Mouse (Mus musculus) v-Abl transformed pro-B cells (cell line): ENCODE results near the gene Fkbp14.

Source experiments
- in situ Hi-C, 2 experiments: fragments of 400-800 bp; cut with MboI; formaldehyde crosslinking; loops; one replicate each; pipeline ENCODE4 v1.15.1; 2025; ENCODE audit not compliant: unreplicated experiment in 2 of 2

Fkbp14 gene

DNA sequence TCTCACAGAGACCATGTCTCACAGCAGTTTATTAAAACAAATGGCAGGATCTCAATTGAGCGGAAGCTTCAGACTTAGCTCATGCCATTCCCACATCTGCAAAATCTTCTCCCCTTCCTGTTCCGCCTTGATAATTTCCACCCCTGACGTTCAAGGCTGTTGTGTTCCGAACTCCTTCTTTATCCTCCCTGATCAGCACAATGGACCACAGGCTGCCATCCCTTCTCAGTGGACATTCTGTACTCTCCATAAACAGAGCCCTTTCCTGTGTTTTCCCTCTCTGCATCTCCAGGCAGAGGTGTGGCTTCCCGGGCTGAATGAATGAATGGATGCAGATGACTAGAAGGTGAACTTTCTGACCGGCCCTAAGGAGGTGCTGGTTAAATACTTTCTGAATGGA is 5.3 kb downstream of the Fkbp14 start:
- in situ Hi-C loops, result loop anchor here (5.0 to 10.0 kb wide), 2 partner anchors 213 to 216 kb away; no protein-coding TSS in a partner anchor

DNA sequence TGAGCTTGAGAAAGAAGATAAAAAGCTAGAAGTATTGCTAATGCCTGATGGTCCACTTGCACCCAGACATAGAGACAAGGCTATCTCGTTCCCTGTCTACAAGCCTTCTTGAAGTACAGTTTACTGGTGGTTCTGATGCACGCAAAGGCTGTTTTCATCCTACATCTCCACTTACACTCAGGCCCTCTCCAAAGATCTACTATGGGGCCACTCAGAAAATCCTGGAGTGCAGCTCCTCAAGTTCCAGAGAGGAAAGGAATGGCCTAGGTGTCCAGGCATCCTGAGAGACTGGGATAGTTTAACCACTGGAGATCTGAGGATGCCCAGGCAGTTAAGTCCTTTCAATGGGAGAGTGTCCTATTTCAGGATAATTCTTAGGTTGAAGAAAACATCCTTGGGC is 6.4 kb downstream of the Fkbp14 start:
- in situ Hi-C loops, result loop anchor here (5.0 to 10.0 kb wide), 2 partner anchors 214 to 217 kb away; no protein-coding TSS in a partner anchor

DNA sequence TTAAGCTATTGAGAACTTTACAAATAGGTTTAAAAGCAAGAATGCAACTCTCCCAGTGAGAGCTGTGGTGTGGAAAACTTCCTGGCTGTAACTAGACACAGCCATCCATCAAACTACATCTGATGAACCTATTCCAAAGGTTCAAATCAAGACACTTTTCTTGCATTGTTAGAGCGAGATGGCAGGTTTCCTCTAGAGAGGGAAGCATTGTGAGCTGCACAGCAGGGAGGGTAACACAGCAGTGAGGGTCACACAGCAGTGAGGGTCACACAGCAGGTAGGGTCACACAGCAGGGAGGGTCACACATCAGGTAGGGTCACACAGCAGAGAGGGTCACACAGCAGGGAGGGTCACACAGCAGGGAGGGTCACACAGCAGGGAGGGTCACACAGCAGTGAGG is 8.9 kb downstream of the Fkbp14 start:
- in situ Hi-C loops, result loop anchor here (5.0 to 10.0 kb wide), 4 partner anchors 327 to 579 kb away; partner anchors contain the start of gene Ggct (in 2 of the 2)

DNA sequence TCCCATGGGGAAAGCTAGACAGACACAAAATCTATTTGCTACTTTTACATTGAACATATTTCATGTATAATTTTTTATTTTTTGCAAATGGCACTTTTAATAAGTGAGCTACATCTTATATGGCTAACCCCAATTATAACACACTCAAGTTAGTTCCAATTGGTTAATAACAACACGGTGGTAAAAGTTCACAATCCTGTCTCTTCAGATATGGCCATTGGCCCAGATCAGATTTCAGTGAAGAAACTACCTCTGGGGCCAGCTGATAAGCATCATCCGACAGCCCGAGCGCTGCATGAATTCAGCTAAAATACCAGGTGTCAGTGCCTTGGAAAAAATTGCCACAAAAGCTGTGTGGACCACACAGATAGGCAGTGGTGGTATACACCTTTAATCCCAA is 9.4 kb downstream of the Fkbp14 start:
- in situ Hi-C loops, result loop anchor here (5.0 to 10.0 kb wide), 4 partner anchors 327 to 580 kb away; partner anchors contain the start of gene Ggct (in 2 of the 2)

DNA sequence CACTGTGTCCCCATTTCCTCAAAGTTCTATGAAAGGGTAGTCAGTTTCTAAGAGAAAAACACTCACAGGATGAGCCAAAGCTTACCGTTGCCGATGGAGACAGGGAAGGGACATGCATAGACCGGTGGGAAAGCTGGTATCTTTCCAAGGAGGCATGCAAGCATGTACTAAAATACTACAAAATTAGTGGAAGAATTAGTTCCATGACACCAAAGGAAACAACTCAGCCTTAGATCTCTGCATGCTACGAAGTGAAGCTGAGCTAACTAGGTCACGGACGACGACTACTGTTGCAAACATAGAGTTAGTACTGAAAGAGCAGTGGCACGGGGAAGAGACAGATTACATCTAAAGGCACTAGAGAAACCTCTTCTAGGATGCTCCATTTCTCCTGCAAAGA is 10.2 kb downstream of the Fkbp14 start:
- in situ Hi-C loops, result loop anchor here (5.0 to 10.0 kb wide), 4 partner anchors 328 to 580 kb away; partner anchors contain the start of gene Ggct (in 2 of the 2)

DNA sequence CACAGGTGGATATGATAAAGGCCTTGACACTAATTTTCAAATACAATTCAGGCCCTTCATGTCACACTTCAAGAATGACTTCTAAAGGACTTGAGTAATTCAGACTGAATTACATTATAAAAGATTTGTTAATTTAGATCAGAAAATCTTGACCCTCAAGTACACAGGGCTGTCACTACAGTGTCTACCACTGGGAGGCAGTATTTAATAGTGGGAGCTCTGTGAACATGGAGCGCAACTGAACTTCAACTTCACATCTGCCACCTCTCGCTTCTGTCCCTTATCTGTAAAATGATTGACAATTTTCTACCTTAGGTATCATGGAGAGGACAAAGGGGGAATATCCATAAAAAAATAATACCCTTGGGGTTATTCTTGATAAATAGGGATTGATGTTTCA is 10.9 kb downstream of the Fkbp14 start:
- in situ Hi-C loops, result loop anchor here (5.0 to 10.0 kb wide), 4 partner anchors 329 to 581 kb away; partner anchors contain the start of gene Ggct (in 2 of the 2)

DNA sequence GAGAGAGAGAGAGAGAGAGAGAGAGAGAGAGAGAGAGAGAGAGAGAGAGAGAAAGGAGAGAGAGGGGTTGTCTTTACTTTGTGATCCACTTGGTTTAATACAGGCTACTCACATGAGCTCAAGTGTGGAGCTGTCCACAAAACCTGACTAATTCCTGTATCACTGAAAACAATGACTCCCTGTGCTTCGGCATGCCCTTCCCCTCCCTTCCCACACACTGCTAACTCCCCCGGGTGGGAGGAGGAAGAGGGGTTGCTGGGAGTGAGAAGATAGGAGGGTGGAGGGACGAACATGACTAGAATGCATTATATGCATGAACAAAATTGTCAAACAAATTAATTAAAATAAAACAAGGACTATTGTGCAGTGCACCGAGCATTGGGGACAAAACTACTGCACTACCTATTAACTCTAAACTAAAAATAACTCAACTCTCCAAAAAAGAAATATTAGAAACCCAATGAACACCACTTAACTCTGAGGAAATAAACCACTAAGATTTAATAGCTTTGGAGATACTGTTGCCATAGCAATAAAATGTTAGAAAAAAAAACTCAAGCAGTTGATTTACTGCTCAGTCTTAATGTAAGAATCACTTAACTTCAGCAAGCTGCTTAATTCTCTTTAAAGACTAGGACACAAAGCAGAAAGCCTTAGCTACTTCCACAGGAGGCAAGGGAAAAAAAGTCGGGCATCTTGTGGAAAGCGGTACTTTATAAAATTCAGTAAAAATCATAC is 23.7 kb downstream of the Fkbp14 start:
- in situ Hi-C loops, result no loop called here

DNA sequence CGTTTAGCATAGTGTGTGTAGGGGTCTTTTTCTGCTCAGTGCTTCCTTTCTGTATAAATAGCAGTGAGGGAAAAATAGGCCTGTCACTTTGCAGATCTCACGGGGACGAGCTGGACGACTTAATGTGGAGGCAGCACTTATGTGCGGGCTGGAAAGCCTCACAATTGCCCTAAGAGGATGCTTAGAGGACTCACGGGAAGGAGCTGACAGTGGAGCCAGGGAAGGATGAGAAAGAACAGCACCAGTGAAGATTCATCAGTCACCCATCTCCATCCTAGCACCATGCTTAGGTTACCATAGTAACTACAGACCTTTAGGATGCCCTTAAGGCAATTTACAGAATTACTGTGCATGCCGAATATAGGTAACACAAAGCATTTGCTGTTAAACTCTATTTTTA is 27.3 kb downstream of the Fkbp14 start:
- in situ Hi-C loops, result no loop called here

DNA sequence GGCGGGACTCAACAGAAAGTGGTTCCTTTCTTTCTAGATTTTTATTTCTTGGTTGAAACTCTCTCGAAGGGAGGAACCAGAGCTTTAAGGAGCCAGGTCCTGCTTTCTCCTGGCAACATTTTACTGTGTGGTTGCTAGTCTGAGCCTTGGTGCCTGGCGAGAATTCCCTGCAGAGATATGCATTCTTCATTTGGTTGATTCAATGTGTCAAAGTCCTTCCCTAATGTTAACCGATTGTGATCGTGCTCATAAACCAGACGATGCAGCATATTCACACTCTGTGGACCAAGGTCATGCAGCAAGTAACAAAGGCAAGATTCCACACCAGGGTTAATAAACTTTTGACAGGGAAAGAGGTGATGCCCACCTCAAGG is 30.6 kb downstream of the Fkbp14 start:
- in situ Hi-C loops, result no loop called here

DNA sequence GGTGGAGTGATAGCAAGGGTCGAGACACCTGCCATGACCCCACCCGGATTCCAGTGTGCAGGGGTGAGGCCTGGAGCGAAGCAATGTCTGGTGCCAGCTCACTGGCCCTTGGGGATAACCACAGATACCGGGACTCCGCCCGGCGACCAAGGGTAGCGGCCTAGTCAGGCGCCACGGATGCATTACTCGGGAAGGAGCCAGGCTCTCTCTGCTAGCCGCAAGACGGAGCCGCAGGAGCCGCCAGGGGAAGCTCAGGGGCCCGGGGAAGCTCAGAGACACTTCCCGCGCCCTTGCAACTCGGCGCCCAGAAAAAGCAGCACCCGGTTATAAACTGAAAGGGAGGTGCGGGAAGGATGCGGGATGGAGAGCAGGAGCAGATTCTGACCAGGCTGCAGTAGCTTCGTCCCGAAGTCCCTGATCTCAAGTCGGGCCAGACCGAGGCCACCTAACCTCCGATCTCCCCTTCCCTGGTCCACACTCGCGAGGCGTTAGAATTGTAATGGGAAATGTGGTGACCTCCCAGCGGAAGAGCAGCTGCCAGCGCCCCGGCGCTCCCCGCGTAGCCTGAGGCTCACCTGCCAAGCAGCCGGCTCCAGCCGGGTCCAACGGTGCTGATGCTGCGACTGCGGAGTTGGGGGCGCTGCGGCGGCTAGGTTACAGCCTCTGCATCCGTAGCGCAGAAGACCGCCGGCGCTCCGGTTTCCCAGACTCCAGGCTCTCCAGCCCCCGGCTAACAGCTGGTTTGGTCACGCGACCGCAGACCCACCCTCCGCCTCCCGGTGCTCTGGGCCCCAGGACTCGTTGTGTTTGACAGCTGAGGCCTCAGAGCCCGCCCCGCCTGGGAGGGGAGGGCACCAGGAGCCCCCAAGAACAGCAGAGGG is 31.2 kb downstream of the Fkbp14 start, which contains the start of gene Scrn1:
Gene Scrn1, minus strand, starts transcription at position 825 of the 881 bp plus-strand sequence.
- in situ Hi-C loops, result no loop called here

DNA sequence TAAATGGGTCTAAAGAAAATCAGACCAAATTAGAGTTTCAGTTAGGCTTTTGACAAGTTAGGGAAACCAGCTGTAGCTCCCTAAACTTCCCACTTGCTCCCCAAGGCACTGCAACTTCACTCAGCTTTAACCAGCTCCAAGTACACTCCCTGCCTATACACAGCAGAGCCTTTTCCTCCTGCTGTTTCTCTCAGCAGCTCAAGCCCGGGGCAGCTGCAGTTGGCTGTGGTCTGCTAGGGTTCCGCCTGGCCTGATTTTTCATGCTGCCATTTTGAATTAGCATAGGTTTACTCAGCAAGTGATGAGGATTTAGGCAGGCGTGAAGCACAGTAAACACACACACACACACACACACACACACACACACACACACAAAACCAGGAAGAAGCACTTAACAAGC is 32.1 kb downstream of the Fkbp14 start:
- in situ Hi-C loops, result no loop called here

DNA sequence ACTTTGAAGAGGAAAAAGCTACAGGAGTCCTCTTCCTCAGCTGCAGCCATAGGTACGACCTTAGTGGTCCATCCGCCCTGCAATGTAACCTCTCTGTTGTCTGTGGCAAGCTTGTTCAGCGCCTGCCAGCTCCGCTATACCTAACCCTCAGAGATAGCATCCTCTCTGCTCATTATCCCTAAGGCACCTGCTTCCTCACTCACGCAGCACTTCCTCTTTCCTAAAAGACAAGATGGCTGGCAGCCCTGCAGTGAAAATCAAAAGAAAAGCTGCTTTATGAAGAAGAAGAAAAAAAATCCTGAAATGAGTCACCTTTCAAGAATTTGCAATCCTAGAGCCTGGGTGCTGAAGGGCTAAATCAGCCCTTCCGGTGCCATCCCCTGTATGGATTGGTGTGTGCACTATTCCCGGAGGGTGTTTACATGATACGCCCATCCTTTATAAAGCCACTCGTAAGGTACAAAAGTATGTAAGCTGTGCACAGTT is 32.6 kb downstream of the Fkbp14 start:
- in situ Hi-C loops, result no loop called here

DNA sequence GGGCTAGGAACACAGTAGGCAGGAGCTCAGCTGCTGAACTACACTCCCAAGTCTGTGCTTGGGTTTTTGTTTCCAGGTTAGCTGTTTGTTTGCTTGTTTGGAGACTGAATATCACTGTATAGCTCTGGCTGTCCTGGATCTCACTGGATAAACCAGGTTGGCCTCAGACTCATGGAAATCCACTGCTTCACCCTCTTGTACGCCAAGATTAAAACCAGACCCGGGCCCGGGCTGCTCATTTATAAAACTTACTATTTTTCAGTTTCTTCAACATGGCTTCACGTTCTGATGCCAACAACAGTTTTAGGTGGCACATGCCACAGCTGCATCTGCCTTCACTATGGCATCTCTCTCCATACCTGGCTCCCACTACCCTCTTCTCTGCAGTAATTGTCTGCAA is 33.5 kb downstream of the Fkbp14 start:
- in situ Hi-C loops, result no loop called here

DNA sequence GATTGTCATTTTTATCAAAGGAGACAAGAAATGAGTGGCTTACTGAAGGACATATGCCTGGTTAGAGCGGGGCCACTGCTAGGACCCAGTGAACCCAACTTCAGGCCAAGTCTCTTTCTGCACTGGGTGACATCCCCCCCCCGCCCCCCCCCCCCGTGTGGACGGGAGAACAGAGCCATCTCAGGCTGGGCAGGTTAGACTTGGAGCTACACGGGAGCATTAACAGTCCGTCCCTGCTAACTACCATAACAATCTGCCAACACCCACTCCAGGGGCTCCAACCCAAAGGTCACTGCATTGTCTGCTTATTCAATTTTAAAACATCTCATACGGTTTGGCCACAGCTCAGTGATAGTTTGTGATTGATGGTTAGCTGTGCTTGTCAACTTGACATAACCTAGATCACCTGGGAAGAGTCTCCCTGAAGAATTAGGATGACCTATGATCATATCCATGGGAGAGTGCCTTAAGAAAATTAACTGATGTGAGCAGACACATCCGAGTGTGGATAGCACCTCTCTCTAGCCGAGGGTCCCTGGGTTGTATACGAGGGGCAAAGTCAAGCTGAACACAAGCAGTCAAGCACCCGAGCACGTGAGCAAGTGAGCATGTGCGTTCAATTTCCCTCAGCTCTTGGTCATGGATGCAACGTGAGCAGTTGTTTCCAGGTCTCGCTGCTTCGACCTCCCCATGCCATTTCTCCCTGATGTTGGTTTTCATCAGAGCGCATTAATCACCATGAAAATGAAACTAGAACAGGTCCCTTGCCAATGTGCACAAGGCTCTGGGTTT is 34.9 kb downstream of the Fkbp14 start:
- in situ Hi-C loops, result no loop called here

DNA sequence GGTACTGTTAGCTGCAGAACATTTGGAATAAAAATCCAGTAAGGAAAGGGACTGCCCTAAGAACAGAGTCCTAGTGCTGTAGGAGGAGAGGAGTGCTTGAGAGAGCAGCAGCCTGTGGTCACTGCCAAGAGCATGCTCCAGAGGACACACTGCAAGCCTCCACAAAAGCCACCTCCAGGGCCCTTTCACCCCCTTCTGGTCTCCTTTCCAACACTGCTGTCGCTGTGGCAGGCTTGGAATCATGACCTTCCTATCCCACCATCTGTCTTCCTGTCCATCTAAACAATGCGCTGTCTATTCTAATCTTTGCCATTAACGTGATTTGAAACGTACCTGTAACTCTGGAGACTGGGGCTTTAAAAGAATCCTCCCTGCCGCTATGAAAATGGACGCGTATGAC is 38.6 kb downstream of the Fkbp14 start:
- in situ Hi-C loops, result no loop called here

DNA sequence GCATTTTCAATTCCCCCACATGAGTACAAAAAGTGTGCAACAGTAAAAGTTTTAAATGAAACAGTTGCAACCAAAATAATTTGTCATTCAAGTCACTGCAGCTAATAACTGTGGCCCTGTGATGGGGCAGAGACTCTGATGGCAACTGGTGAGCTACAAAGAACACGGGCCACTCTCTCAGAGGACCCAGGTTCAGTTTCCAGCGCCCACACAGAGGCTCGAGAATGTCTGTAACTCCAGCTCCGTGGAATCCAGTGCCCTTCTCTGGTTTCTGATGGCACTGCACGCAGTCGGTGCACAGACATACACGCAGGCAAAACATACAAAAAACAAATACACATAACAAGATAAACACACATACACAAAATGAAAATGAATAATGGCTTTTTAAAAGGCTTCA is 39.4 kb downstream of the Fkbp14 start:
- in situ Hi-C loops, result no loop called here

DNA sequence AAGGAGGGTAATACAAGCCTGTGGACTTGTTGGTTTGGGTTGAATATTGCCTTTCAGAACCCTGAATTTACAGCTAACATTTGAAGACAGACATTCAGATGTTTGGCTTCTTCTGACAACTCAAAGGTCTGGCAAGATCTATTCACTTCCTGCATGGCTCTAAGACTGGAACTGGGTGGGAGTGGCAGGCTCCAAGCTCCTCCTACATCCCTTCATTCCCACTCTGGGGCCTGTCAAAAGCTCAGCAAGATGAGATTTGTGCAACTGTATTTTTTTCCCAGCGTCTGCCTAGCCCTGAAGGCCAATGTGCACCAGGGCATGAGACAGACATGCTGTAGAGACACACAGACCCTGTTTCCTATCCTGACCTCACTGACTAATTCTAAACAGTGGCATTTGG is 41.3 kb downstream of the Fkbp14 start:
- in situ Hi-C loops, result no loop called here

DNA sequence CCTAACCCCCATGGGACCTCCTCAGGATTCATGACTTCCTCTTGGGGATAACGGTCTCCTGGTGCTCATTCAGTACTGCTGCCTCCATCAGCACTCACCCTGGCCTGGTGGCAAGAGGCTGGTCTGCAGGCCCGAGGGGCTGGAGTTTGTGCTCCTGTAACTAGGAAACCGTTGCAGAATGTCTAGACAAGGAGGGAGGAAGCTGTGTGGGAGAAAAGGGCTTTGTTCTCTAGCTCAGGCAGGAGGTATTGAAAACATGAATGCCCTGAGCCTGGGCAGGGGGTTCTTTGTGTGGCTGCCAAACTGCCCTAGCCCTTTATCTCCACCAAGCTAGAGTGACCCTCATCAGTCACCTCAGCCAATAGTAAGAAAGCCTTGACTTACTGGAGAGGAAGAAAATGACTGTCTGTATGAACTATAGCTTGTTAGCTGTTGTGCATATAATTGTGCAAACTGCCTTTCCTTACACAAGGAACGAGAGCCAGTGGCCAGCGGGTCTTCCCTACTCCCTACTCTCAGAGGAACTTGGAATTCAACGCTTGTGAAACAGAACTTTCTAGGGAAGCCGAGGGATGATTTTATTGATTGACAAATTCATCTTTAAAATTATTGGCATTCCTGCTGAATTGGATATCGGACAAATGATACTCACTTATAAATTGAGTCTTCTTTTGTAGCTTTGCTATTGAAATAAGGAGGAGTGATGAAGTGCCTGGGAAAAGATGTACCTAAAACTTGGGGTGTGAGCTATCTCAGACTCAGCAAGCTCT is 42.6 kb downstream of the Fkbp14 start:
- in situ Hi-C loops, result no loop called here

DNA sequence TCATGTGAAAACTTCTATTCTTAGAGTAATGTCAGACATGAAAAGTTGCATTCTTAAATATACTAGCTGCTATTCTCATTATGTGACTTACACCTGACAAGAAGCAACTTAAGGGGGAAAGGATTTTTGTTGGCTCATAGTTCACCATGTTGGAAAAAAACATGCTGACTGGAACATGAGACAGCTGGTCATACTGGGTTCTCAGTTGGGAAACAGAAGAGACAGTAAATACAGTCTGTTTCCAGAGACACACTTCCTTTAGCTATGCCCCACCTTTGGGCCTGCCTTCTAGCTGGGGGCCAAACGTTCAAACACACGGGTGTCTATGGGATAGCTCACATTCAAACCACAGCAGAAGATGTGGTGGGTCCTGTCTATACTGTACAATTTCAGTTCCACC is 43.5 kb downstream of the Fkbp14 start:
- in situ Hi-C loops, result no loop called here
